ENCODE assay signal across 19 mouse cellular contexts in the genomic region with DNA sequence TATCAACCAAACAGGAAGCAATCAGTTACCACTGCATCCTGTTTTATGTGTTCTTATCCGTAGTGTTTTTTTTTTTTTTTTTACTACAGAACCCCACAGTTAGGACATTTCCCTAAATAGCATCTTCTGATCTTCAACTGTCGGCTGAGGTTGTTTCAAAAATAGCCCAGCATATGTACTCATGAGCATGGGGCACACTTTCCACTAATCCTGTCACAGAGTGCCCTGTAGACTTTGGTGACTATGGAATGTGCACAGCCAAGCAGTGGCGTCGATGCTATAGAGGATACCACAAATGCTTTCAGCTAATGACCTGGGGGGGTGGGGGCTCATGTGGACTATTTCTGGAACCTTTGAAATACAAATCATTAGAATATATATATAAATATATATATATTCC. TPM values are rescaled to one million over a fixed set of nuclear protein-coding genes. Genes with fewer than 3 reads are reported as not detected.
"Had no signal": no experiment of that assay in that cellular context is flagged by ENCODE, and none has a peak within 500 bp of the region (broad histone marks: within the 10 kb centered on the region; RNA-seq: fewer than 3 reads in every experiment).

No protein-coding gene starts in this region.

- H3K4me1 ChIP-seq: liver, embryonic 15.5 days; megakaryocyte, embryonic 14.5 days; midbrain, embryonic 13.5 days; stomach, embryonic 15.5 days had no signal

- H3K27ac ChIP-seq: left cerebral cortex, adult 2 months; limb, embryonic 10.5 days; liver, embryonic 15.5 days; macrophage; midbrain, embryonic 13.5 days; stomach, embryonic 15.5 days had no signal

- H3K36me3 ChIP-seq: liver, embryonic 15.5 days; midbrain, embryonic 13.5 days; stomach, embryonic 15.5 days had no signal

- H3K9me3 ChIP-seq: limb, embryonic 10.5 days; liver, embryonic 15.5 days; megakaryocyte, embryonic 14.5 days; midbrain, embryonic 13.5 days; stomach, embryonic 15.5 days had no signal

- H3K9ac ChIP-seq: liver, embryonic 15.5 days; lung, embryonic 14.5 days; midbrain, embryonic 13.5 days; stomach, embryonic 15.5 days had no signal

- H3K4me2 ChIP-seq: liver, embryonic 11.5 days; liver, embryonic 15.5 days; lung, embryonic 14.5 days; midbrain, embryonic 13.5 days; stomach, embryonic 15.5 days had no signal

- H3K4me3 ChIP-seq: left cerebral cortex, adult 2 months; limb, embryonic 10.5 days; liver, embryonic 15.5 days; megakaryocyte, embryonic 14.5 days; midbrain, embryonic 13.5 days; stomach, embryonic 15.5 days had no signal

- DNase-seq: kidney, postnatal 25 days; lung, embryonic 14.5 days; lung, postnatal 14 days; right cerebral cortex, postnatal 14 days; thymus, adult 2 months; thymus, postnatal 25 days had no signal

- H3K27me3 ChIP-seq: liver, embryonic 15.5 days; megakaryocyte, embryonic 14.5 days; midbrain, embryonic 13.5 days; stomach, embryonic 15.5 days had no signal

- ATAC-seq: midbrain, embryonic 13.5 days had no signal

RNA-seq across cellular contexts. Expression of a gene that starts 23.7 kb away (rescaled TPM):
- polyA plus RNA-seq: macrophage had no signal

RNA-seq across cellular contexts. Expression of a gene that starts 34.6 kb away (rescaled TPM):
- total RNA-seq: layer of hippocampus, postnatal 25 days; left cerebral cortex, adult 2 months; left cerebral cortex, postnatal 14 days; midbrain, postnatal 0 days had no signal
- polyA plus RNA-seq: macrophage; spleen, adult 2 months; testis, adult 2 months; thymus, adult 2 months had no signal
